Mouse (Mus musculus): ENCODE measurements at regions not wholly inside any gene's neighbourhood (a gene's known extent, or its start where the extent isn't known, plus 50 kb on each side); places are given as distances from the start of the nearest gene placed in this dataset.

GRCm38 (mm10) chr3:58049618-58050017, 201.7 kb upstream of the Pfn2 start:
- TF ChIP-seq EP300 (IDR thresholded peaks at IDR 0.05; ENCODE audit: insufficient read depth, low read depth, low read length) (no peak), POLR2A (IDR thresholded peaks at IDR 0.05; ENCODE audit: insufficient read depth, low read length) (no peak)

Measured in ES-Bruce4 (cell line).